Mouse (Mus musculus): Measurements from ENCODE around the gene Tmem247.

- TF ChIP-seq POLR2A (IDR thresholded peaks at IDR 0.05; ENCODE audit: borderline replicate concordance, control insufficient read depth, low read depth, low read length) (no peak), CTCF (IDR thresholded peaks at IDR 0.05; ENCODE audit: control insufficient read depth, insufficient read depth, low read length) (peak; percentile 19; the same call in 1 of the 2 replicates)
Observed at GRCm38 (mm10) chr17:86915540-86915939, 1.6 kb upstream of the Tmem247 start.
